Mouse (Mus musculus) Patski (cell line): ENCODE measurements around the gene Gm20388. TPM values are rescaled to one million over a fixed set of nuclear protein-coding genes. Genes with fewer than 3 reads are reported as not detected.
A peak's percentile ranks its signal among the peaks of the same experiment; 100 is the strongest.
"Not testable (repeated sequence)": the region's sequence is repeated elsewhere in the genome, so short reads cannot be mapped to it uniquely, and the experiment has no call there.

Source experiments
- ATAC-seq: fragments of 100-300 bp; one replicate; pipeline ENCODE4 v1.8.0; 2021
- CTCF ChIA-PET: fragments of 350-600 bp; sonication (Branson Sonifier 250); formaldehyde crosslinking; loops from one replicate; lab custom pipeline; 2022; ENCODE audit warnings: inconsistent platforms; lab: Charles Lee
- POLR2A ChIA-PET: fragments of 350-600 bp; sonication (Branson Sonifier 250); formaldehyde crosslinking; loops from one replicate; lab custom pipeline; 2022; ENCODE audit warnings: antibody characterized with exemption, inconsistent platforms; lab: Charles Lee
- DNase-seq: peaks from one replicate; pipeline ENCODE4 v3.0.0-alpha.2; 2011; ENCODE audit warnings: low read depth, low spot score
- H3K27me3 ChIP-seq: fragments of 371-371 bp; one replicate; pipeline ENCODE4 v1.5.1; 2021
- CTCF ChIP-seq: fragments of 100-300 bp; IDR thresholded peaks from one replicate; pipeline ENCODE4 v1.5.1; 2021
- in situ Hi-C: fragments of 300-500 bp; cut with MboI; formaldehyde crosslinking; loops from 3 replicates; pipeline ENCODE4 v1.11.1; 2018; ENCODE audit warnings: low pct_unique_long_range_greater_than_20kb, mixed read lengths
- polyA plus RNA-seq: library from polyadenylated mRNA; unstranded; gene quantifications from one replicate; pipeline ENCODE4 v1.2.3, GENCODE M21; 2021

Gene Gm20388
- polyA plus RNA-seq, 1 experiment from 2014 or later: 86.7 TPM

DNA sequence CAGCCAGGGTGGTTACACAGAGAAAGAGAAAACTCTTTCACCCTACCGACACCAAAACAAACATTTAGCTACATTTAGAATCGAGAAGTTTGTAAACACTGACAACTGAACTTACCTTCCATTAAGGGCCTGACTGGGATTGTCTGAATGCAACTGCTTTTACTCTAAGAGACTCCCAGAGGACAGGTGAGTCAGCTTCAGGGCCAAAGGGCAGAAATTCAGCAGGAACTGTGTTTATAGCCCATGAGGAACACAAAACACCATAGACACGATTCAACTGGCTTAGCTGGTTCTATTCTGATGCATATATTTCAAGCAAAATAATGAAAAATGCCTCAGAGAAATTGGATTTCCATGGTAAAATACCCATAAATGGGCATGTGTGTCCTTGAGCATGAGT lies 4104.1 kb downstream of the Gm20388 start:
- no peaks in the 10 kb centered on the region for H3K27me3 ChIP-seq
- no peak for DNase-seq
- in situ Hi-C loops: no loop called here
- ChIA-PET CTCF (no interaction called here), POLR2A (no interaction called here)
- TF ChIP-seq CTCF: no peak
- no peak for ATAC-seq

- TF ChIP-seq CTCF: no peak
- H3K27me3 ChIP-seq: no peaks in the 10 kb centered on the region
- in situ Hi-C loops: no loop called here
- DNase-seq (no peak), ATAC-seq (no peak)
- ChIA-PET CTCF (no interaction called here), POLR2A (interaction anchor here (1.1 kb wide), 1 partner anchor 70 kb away, joined by 3 read pairs; no protein-coding TSS in a partner anchor)
These were observed 4109.1 kb downstream of the Gm20388 start for GRCm38 (mm10) chr8:124019782-124020181.

- H3K27me3 ChIP-seq: no peaks in the 10 kb centered on the region
- no peak for DNase-seq
- TF ChIP-seq CTCF: no peak
- POLR2A ChIA-PET: interaction anchor here (1.1 kb wide), 1 partner anchor 71 kb away, joined by 3 read pairs; no protein-coding TSS in a partner anchor
- CTCF ChIA-PET: no interaction called here
- peak; percentile 51 for ATAC-seq
- in situ Hi-C loops: no loop called here
These were observed 4110.0 kb downstream of the Gm20388 start for GRCm38 (mm10) chr8:124020439-124021236.

DNA sequence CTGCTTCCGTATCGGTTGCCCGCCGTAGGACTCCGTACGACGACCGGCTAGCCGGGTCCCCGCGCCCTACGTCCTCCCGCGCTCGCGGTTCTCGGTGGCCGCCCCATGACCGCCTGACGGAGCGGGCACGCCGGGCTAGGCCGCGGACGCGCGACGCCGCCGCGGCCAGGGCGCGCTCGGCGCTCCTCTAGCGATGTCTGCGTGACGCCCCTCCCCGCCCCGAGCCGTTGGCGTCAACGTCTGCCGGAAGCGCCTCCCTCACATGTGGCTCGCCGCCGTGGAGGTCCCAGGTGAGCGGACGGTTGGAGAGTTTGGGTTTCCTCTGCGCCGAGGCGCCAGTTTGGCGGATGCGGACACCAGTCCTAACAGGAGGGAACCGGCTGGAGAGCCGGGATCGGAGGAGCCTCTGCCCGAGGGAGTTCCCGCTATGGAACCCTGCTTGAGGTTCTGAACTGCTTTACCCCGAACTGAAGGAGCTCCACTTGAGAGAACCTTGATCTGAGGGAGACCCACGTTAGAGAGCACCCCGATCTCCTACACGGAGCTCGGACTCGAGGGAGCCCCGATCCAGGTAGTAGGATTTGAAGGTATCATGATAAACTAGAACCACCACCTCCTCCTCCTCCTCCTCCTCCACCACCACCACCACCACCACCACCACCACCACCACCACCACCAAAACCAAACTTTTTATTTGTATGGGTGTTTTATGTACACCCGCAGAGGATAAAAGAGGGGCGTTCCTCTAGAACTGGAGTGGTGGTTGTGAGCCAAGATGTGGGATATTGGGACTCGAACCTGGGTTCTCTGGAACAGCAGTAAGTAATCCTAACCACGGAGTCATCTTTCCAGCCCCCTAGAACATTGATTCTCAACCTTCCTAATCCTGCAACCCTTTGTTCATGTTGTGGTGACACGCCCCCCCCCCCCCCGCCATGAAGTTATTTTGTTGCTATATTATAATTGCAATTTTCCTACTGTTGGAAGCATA lies 4110.9 kb downstream of the Gm20388 start, which contains the start of the genes Taf5l and Urb2:
TSS of gene Taf5l (minus strand) at position 161 of the 991 bp plus-strand sequence.
TSS of gene Urb2 (plus strand) at position 272 of the 991 bp plus-strand sequence.
- ATAC-seq: peak; percentile 73
- ChIA-PET CTCF (interaction anchor here (1.2 kb wide), 1 partner anchor 13 kb away, joined by 3 read pairs; no protein-coding TSS in a partner anchor), POLR2A (no interaction called here)
- in situ Hi-C loops: no loop called here
- no peak for TF ChIP-seq CTCF
- DNase-seq: no peak
- no peaks in the 10 kb centered on the region for H3K27me3 ChIP-seq

GRCm38 (mm10) chr8:124026265-124026664 lies 4115.6 kb downstream of the Gm20388 start:
- ATAC-seq, in situ Hi-C loops, H3K27me3 ChIP-seq, DNase-seq: not testable (repeated sequence)
- ChIA-PET POLR2A (interaction anchor here (0.7 kb wide), 1 partner anchor 366 kb away, joined by 3 read pairs; no protein-coding TSS in a partner anchor), CTCF (interaction anchor here (1.4 kb wide), 1 partner anchor 13 kb away, joined by 3 read pairs; no protein-coding TSS in a partner anchor)

DNA sequence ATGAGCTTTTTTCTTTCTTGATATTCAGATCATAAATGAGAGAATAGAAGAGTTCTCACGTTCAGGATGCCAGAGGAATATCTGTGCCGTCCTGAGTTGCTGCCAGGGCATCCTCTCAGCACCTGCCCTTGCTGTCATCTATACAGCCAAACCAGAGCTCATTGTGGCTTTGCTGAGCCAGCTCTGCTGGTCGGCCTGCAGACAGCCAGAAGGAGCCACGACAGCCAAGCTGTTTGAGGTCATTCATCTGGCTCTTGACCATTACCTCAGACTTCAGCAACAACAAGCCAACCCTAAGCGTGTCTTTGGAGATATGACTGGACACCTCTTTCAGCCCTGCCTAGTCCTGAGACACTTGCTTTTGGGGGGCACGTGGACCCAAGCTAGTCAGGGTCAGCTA lies 4117.2 kb downstream of the Gm20388 start:
- in situ Hi-C loops: no loop called here
- DNase-seq (no peak), ATAC-seq (no peak)
- POLR2A ChIA-PET: no interaction called here
- CTCF ChIA-PET: interaction anchor here (1.5 kb wide), 1 partner anchor 103 kb away, joined by 3 read pairs; no protein-coding TSS in a partner anchor
- TF ChIP-seq CTCF: no peak
- no peaks in the 10 kb centered on the region for H3K27me3 ChIP-seq

GRCm38 (mm10) chr8:124033400-124033799 lies 4122.8 kb downstream of the Gm20388 start:
- ChIA-PET POLR2A (no interaction called here), CTCF (interaction anchor here (0.7 kb wide), 1 partner anchor 10 kb away, joined by 3 read pairs; no protein-coding TSS in a partner anchor)
- H3K27me3 ChIP-seq: no peaks in the 10 kb centered on the region
- in situ Hi-C loops: no loop called here
- peak; percentile 57 for TF ChIP-seq CTCF
- ATAC-seq: no peak
- no peak for DNase-seq

- no peaks in the 10 kb centered on the region for H3K27me3 ChIP-seq
- CTCF ChIA-PET: no interaction called here
- ATAC-seq: no peak
- no peak for TF ChIP-seq CTCF
- in situ Hi-C loops: no loop called here
- POLR2A ChIA-PET: no interaction called here
- no peak for DNase-seq
These were observed 4127.5 kb downstream of the Gm20388 start for GRCm38 (mm10) chr8:124038121-124038520.

GRCm38 (mm10) chr8:124039351-124039750 lies 4128.7 kb downstream of the Gm20388 start:
- CTCF ChIA-PET: interaction anchor here (0.9 kb wide), 1 partner anchor 13 kb away, joined by 3 read pairs; no protein-coding TSS in a partner anchor
- DNase-seq: no peak
- no peak for ATAC-seq
- POLR2A ChIA-PET: no interaction called here
- H3K27me3 ChIP-seq: no peaks in the 10 kb centered on the region
- in situ Hi-C loops: no loop called here
- TF ChIP-seq CTCF: no peak

DNA sequence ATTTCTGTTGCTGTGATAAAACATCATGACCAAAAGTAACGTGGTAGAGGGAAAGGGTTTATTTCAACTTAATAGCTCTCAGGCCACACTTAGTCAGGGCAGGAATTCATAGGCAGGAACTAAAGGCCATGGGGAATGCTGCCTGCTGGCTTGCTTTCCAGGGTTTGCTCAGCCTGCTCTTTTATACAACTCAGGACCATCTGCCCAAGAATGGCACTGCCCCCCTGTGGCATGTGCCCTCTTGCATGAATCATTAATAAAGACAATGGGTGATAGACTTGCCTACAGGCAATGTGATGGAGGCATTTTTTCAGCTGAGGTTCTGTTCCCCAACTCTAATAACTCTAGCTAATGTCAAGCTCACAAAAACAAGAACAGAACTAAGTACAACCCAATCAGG lies 4131.6 kb downstream of the Gm20388 start:
- DNase-seq (no peak), ATAC-seq (no peak)
- peak; percentile 33 for TF ChIP-seq CTCF
- ChIA-PET POLR2A (no interaction called here), CTCF (interaction anchor here (1.5 kb wide), 1 partner anchor 8 kb away, joined by 3 read pairs; no protein-coding TSS in a partner anchor)
- in situ Hi-C loops: no loop called here
- H3K27me3 ChIP-seq: no peaks in the 10 kb centered on the region
